Mouse (Mus musculus) heart, postnatal 4 days (tissue): ENCODE data around the gene Cenpo. TPM values are rescaled to one million over a fixed set of nuclear protein-coding genes. Genes with fewer than 3 reads are reported as not detected.

ENCODE experiments used
- total RNA-seq, 2 experiments: library from RNA; stranded (reverse); gene quantifications; 2 replicates each; pipeline ENCODE4 v1.2.3; 2021

Gene Cenpo
- total RNA-seq, 2 experiments from 2014 or later = 9.9 to 11.3 TPM

Other genes starting within 250 kb of the Cenpo start
- gene Efr3b, start 195.4 kb downstream of the Cenpo start, total RNA-seq = 1 to 10 TPM; 8.4 to 9.6 TPM
- gene Dnajc27, start 151.7 kb downstream of the Cenpo start, total RNA-seq = 1 to 10 TPM; 8.2 to 9.4 TPM
- gene Adcy3, start 101.2 kb downstream of the Cenpo start, total RNA-seq = 1 to 10 TPM; 5.5 to 5.7 TPM
- 1 to 10 TPM; 5.5 to 5.6 TPM for gene Ptrhd1, start 267 bp downstream of the Cenpo start, total RNA-seq
- 10 to 100 TPM; 39.1 to 40.7 TPM for gene Ncoa1, start 242.9 kb upstream of the Cenpo start, total RNA-seq